Mouse (Mus musculus): ENCODE results near the gene Cacna1e. TPM values are rescaled to one million over a fixed set of nuclear protein-coding genes. Genes with fewer than 3 reads are reported as not detected.
A peak's percentile ranks its signal among the peaks of the same experiment; 100 is the strongest.

Cacna1e gene
- polyA plus RNA-seq, 1 experiment from 2014 or later, result 0.19 TPM

DNA sequence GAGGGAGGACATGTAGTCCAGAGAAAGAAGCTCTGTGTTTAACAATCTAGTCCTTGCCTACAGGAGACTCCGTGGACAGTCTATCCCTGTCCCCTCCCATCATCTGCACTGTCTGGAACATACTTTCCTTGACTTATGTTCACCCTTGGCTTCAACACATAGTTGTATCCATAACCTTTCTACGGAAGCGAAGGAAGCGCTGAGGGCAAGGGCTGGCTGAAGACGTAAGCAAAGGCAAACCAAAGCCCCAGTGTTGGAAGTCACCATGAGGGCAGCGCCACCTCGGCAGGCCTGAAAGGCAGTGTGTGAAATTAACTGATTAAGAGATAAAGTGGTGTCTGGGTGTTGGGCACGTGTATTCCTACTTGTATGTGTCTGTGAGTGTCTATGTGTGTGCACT lies 156.6 kb downstream of the Cacna1e start:
- no peaks in the 10 kb centered on the region for H3K9me3 ChIP-seq (ENCODE audit: low read length)
- H3K4me1 ChIP-seq (ENCODE audit: insufficient read depth, low read depth, low read length), result no peaks in the 10 kb centered on the region
- no peak overlapping the region for H3K27ac ChIP-seq (ENCODE audit: low read length)
- H3K36me3 ChIP-seq (ENCODE audit: insufficient read depth, low read length), result no peaks in the 10 kb centered on the region
- H3K9ac ChIP-seq (replicated peaks; ENCODE audit: low read depth), result no peak overlapping the region
- no peak for ATAC-seq
- no peak for DNase-seq (ENCODE audit: low spot score)
- H3K27me3 ChIP-seq (replicated peaks; ENCODE audit: insufficient read depth, low read length), result peaks cover 56% of the 10 kb centered on the region
- no peak for TF ChIP-seq CTCF (IDR thresholded peaks at IDR 0.05)
- TF ChIP-seq EP300 (IDR thresholded peaks at IDR 0.05), result no peak
- WGBS, result 75% methylated on average over 8 of the region's 8 CpGs
- H3K4me3 ChIP-seq (ENCODE audit: low read depth, low read length), result no peak overlapping the region
- no peak overlapping the region for H3K4me2 ChIP-seq (replicated peaks; ENCODE audit: low read depth, low read length)

- no peaks in the 10 kb centered on the region for H3K36me3 ChIP-seq (ENCODE audit: insufficient read depth, low read length)
- WGBS, result under 1% methylated on average over 43 of the region's 45 CpGs
- no peak for TF ChIP-seq CTCF (IDR thresholded peaks at IDR 0.05)
- TF ChIP-seq EP300 (IDR thresholded peaks at IDR 0.05), result no peak
- peak overlapping the region; percentile 27; the same call in 1 of the 2 replicates for H3K4me2 ChIP-seq (replicated peaks; ENCODE audit: low read depth, low read length)
- no peak overlapping the region for H3K27ac ChIP-seq (ENCODE audit: low read length)
- no peaks in the 10 kb centered on the region for H3K9me3 ChIP-seq (ENCODE audit: low read length)
- H3K9ac ChIP-seq (replicated peaks; ENCODE audit: low read depth), result no peak overlapping the region
- peak overlapping the region; percentile 17; the same call in 1 of the 2 replicates for H3K4me3 ChIP-seq (ENCODE audit: low read depth, low read length)
- no peaks in the 10 kb centered on the region for H3K4me1 ChIP-seq (ENCODE audit: insufficient read depth, low read depth, low read length)
- DNase-seq (ENCODE audit: low spot score) (peak; percentile 6), ATAC-seq (no peak)
- peaks cover 56% of the 10 kb centered on the region for H3K27me3 ChIP-seq (replicated peaks; ENCODE audit: insufficient read depth, low read length)
Observed at GRCm38 (mm10) chr1:154726361-154727161, 157.7 kb downstream of the Cacna1e start.

DNA sequence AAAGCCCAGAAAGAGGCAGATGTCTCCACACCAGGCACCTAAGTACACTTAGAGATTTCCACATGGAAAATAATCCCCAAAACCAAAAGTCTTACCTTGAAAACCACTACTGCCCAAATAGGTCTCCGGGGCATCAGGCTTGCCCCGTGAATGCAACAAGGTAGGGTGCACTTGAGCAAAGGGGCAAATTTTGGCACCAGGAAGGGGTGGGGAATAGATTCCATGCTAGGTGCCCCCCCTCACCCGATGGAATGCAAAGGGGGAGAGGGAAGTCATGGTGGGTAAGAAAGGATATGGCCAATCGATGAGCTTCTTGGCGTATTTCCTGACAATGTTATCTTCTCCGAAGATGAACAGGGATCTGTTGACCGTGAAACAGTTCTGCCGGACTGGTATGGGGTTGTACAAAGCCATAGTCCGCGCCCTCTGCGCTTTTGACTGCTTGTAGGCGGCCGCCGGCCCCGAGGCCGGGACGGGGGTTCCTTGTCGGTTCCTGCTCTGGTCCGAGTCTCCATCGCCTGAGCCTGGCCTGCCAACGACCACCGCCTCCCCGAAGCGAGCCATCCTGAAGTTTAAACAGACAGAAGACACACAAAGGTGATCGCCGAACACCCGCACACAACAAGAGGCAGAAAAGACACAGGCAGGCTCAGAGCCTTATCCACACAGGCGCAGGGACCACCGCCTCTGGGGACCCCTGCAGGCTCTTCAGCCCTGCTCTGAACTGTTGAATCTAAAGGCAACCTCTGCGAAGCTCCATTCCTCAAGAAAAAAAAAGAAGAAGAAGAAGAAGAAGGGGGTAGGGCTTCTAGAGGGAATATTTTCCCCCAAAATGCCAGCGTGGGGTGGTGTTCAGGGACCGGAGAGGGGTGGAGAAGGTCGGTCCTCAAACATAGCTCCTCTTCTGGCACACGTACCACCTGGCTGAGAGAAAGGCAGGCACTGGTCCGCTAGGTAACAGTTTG lies 158.7 kb downstream of the Cacna1e start:
- ATAC-seq (no peak), DNase-seq (ENCODE audit: low spot score) (no peak)
- Histone ChIP-seq H3K4me3 (ENCODE audit: low read depth, low read length) (no peak overlapping the region), H3K27me3 (replicated peaks; ENCODE audit: insufficient read depth, low read length) (peaks cover 56% of the 10 kb centered on the region), H3K36me3 (ENCODE audit: insufficient read depth, low read length) (no peaks in the 10 kb centered on the region), H3K4me2 (replicated peaks; ENCODE audit: low read depth, low read length) (no peak overlapping the region), H3K9ac (replicated peaks; ENCODE audit: low read depth) (no peak overlapping the region), H3K27ac (ENCODE audit: low read length) (no peak overlapping the region), H3K4me1 (ENCODE audit: insufficient read depth, low read depth, low read length) (no peaks in the 10 kb centered on the region), H3K9me3 (ENCODE audit: low read length) (no peaks in the 10 kb centered on the region)
- TF ChIP-seq EP300 (IDR thresholded peaks at IDR 0.05) (no peak), CTCF (IDR thresholded peaks at IDR 0.05) (no peak)
- WGBS, result 32% methylated on average over 35 of the region's 35 CpGs

DNA sequence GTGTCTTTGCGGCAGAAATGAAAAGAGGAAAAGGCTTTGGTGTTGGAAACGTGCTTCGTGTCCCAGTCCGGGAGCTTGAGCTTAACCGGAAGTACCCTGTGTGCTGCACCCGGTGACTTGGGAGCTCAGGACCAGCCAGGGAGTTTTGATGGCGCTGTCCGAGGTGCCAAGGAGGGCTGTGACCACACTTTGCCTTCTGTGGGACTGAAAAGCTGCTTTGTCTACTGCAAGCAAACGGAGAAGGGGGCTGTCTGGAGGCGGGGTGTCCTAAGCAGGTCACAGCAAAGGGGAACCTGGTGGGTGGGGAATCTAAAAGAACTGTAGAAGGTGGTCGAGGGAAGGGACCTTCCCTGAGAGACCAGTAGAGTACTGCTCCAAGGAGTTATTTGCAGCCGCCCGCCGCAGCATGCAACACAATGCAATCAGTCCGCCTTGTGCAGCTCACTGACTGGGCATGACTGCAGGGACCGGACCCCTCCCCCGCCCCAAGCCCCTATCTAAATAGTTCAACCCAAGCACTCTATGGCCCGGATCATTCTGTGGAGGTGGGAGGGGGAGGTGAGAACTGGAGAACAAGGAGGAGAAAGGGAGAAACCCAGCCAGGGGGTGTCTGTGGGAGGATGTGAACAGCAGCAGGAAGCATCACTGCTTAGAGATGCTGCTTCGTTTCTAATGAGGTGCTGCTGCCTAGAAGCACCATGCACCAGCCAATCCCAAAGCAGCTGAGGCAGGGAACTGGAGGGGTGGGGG lies 160.6 kb downstream of the Cacna1e start:
- Histone ChIP-seq H3K9me3 (ENCODE audit: low read length) (no peaks in the 10 kb centered on the region), H3K4me2 (replicated peaks; ENCODE audit: low read depth, low read length) (no peak overlapping the region), H3K4me1 (ENCODE audit: insufficient read depth, low read depth, low read length) (no peaks in the 10 kb centered on the region), H3K27me3 (replicated peaks; ENCODE audit: insufficient read depth, low read length) (peaks cover 50% of the 10 kb centered on the region), H3K27ac (ENCODE audit: low read length) (no peak overlapping the region), H3K4me3 (ENCODE audit: low read depth, low read length) (no peak overlapping the region), H3K9ac (replicated peaks; ENCODE audit: low read depth) (no peak overlapping the region), H3K36me3 (ENCODE audit: insufficient read depth, low read length) (no peaks in the 10 kb centered on the region)
- DNase-seq (ENCODE audit: low spot score) (no peak), ATAC-seq (no peak)
- TF ChIP-seq CTCF (IDR thresholded peaks at IDR 0.05) (no peak), EP300 (IDR thresholded peaks at IDR 0.05) (no peak)
- 4% methylated on average over 19 of the region's 19 CpGs for WGBS

DNA sequence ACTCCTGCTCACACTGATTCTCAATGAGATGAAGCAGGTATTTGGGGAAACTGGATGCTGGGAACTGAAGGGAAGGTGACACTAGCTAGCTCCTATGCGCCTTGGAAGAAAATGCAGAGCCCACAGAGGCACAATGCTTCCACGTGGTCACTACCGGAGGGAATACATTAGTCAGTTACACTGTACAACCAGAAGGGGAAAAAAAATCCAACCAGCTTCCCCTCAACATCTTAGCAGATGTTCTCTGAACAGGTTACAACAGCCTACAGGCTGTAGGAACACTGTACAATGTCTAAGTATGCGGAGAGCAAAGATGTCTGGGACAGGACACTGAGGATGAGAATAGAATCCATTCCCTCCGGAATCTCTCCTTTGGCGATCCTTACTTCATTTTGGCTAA lies 161.2 kb downstream of the Cacna1e start:
- Histone ChIP-seq H3K4me2 (replicated peaks; ENCODE audit: low read depth, low read length) (no peak overlapping the region), H3K4me3 (ENCODE audit: low read depth, low read length) (no peak overlapping the region)
- ATAC-seq, result no peak

More for the DNA sequence above, 161.2 kb downstream of the Cacna1e start:
- TF ChIP-seq EP300 (IDR thresholded peaks at IDR 0.05) (no peak), CTCF (IDR thresholded peaks at IDR 0.05) (no peak)
- Histone ChIP-seq H3K36me3 (ENCODE audit: insufficient read depth, low read length) (no peaks in the 10 kb centered on the region), H3K27me3 (replicated peaks; ENCODE audit: insufficient read depth, low read length) (peaks cover 47% of the 10 kb centered on the region), H3K9ac (replicated peaks; ENCODE audit: low read depth) (no peak overlapping the region), H3K9me3 (ENCODE audit: low read length) (no peaks in the 10 kb centered on the region), H3K4me1 (ENCODE audit: insufficient read depth, low read depth, low read length) (no peaks in the 10 kb centered on the region), H3K27ac (ENCODE audit: low read length) (no peak overlapping the region)
- WGBS, result 44% methylated on average over 6 of the region's 6 CpGs
- no peak for DNase-seq (ENCODE audit: low spot score)

Measured in lung, postnatal 0 days (tissue).